Mouse (Mus musculus) monocyte, adult 5-6 weeks (primary cell): ENCODE data around the gene Iah1. TPM values are rescaled to one million over a fixed set of nuclear protein-coding genes. Genes with fewer than 3 reads are reported as not detected.
A peak's percentile ranks its signal among the peaks of the same experiment; 100 is the strongest.

Experiments
- ATAC-seq: fragments of 153-309, 156-312 bp; replicated peaks from 2 replicates; pipeline ENCODE4 v1.8.0; 2017; ENCODE audit warnings: mild to moderate bottlenecking; ENCODE audit not compliant: low TSS enrichment, insufficient number of reproducible peaks, severe bottlenecking, poor library complexity, low FRiP score
- total RNA-seq: library from RNA; stranded (forward); fragments of 200-1000, 200-491, 200-594 nt; gene quantifications from 3 replicates; pipeline ENCODE4 v1.2.3, GENCODE M21; 2017

Gene Iah1
- 10.9 to 21.8 TPM (median 14.6 TPM) in 3 replicates for total RNA-seq

GRCm38 (mm10) chr12:21315923-21316868, at the start of gene Iah1:
Iah1 (plus strand) TSS chr12:21316389.
- ATAC-seq: peak; percentile 76

- ATAC-seq: no peak
Observed at GRCm38 (mm10) chr12:21266784-21267098, 49.4 kb upstream of the Iah1 start.

GRCm38 (mm10) chr12:21268083-21268616, 48.0 kb upstream of the Iah1 start:
- no peak for ATAC-seq

GRCm38 (mm10) chr12:21274446-21274845, 41.7 kb upstream of the Iah1 start:
- ATAC-seq: no peak

DNA sequence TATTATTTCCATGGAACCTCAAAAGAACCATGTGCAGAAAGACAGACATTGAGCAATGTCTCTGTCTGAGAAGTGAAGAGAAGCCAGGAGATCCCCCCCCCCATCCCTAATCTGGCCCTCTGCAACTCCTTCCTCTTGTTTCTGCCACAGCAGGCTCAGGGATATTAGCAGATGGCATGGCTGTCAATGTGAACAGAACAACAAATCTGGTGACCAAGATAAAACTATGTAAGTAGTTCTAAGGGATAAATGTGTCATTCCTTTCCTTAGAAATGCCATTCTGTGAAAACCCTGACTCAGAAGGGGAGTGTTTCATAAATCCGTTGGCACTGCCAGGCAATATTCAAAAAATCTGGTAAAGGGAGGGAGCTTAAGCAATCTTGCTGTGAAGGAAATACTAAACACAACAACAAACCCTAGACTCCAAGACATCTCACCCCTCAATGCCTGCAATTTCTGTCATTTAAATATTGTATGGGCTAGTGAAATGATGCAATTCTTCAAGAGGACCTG, 38.8 kb upstream of the Iah1 start:
- no peak for ATAC-seq

DNA sequence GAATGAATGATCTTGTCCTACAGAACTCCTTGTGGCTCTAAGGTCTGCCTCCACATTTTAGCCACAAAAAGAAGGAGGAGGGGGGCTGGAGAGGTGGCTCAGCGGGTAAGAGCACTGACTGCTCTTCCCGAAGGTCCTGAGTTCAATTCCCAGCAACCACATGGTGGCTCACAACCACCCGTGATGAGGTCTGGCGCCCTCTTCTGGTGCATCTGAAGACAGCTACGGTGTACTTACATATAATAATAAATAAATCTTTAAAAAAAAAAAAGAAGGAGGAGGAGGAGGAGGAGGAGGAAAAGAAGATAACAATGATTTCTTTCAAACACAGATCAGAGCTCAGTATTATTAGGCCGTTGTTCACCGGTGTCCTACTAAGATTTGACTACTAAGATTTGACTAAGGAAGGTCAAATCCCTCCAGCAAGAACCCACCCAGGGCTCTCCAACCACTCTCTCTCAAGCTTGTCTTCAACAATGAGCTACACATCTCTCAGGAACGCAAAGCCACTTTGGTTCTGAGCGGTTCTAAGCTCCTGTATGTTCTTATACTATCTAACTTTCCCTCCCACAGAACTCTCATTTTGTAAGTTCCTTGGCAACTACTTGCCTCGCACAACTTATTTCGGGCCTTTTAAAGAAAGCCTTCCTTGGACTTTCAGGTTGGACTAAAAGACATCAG, 31.3 kb upstream of the Iah1 start, which contains the start of gene Cpsf3:
Gene Cpsf3, plus strand, starts transcription at position 631 of the 681 bp plus-strand sequence.
- no peak for ATAC-seq

GRCm38 (mm10) chr12:21285508-21286242, 30.5 kb upstream of the Iah1 start:
- peak; percentile 18; the same call in 1 of the 2 replicates for ATAC-seq

DNA sequence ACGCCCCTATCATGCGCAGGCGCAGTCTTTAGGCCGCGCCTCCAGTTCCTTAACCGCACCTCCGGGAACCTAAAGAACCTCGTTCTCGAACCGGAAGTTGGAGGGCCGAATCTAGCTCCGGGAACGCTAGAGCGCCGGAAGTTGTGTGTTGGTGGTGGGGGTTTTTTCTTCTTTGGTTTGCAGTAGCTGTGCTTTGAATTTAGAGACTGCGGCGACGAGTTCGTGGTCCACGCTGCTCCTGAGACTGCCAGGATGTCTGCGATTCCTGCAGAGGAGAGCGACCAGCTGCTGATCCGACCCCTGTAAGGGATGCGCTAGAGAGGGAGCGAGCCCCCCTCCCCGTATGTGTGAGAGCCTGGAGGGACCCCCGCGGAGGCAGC, 30.0 kb upstream of the Iah1 start, which contains the start of gene Itgb1bp1:
Gene Itgb1bp1, minus strand, starts transcription at position 42 of the 380 bp plus-strand sequence.
- peak; percentile 91 for ATAC-seq

GRCm38 (mm10) chr12:21286712-21287650, 29.2 kb upstream of the Iah1 start:
- ATAC-seq: peak; percentile 64

DNA sequence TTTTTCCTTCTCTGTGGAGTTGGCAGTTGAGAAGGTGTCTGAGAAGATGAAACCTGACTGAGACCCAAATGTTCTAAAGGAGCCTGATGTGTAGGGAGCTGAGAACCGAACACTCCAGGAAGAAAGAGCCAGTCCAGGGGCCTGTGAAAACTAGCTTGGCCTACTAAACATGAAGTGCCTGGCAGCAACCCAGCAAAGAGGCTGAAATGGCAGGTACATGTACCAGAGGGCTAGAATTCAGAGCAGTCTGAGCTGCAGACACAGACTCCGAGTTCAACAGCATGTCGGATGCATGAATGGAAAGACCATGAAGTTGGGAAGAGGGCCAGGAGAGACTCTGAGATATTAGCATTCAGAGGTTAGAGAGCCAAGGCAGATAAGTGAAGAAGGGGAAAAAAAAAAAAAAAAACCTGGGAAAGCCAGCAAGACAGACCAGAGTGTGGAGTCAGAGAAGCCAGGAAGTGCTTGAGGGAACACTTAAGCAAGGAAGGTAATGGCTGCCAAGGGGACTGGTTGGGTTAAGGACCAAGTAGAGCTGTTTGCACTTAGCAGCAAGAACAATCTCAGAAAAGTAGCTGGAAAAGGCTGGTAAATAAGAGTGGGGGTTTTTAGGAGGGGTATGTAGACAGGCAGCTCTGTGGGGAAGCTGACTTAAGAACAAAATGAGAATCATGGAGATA, 27.3 kb upstream of the Iah1 start:
- ATAC-seq: no peak

DNA sequence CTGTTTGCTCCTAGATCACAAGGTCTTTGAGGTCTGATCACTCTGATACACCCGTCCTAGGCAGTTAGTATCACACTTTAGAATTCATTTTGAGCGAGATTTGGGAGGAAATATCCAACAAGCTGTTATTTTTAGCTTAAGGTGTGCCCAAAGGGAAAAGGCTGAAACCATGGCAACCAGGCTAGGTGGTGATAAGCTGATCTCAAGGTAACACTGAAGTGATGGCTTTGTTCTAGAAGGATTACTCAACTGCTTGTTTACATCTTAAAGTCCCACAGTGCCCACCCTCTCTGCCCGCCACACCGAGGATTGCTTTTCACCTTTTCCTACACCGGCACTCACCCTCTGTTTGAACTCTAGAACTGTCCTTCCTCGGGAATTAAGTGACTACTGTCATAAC, 26.5 kb upstream of the Iah1 start:
- no peak for ATAC-seq

DNA sequence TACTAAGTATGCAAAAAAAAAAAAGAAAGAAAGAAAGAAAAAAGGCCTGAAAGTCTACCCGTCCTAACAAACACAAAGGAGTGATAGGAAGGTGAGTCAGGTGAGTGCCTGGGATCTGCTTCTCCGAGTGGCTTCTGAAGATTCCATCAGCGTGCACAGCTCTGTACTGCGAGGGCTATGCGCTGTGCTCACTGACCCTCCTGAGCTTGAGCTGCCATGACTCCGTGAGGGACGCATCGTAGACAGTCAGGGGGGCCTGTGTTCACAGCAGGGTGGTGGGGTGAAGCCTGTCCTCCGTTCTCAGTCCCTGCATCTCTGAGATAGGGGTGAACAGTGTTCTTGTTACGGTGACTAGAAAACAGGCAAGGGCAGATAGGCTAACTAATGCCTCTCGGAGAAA, 17.3 kb upstream of the Iah1 start:
- no peak for ATAC-seq

- no peak for ATAC-seq
Observed at GRCm38 (mm10) chr12:21301324-21301723, 14.9 kb upstream of the Iah1 start.

DNA sequence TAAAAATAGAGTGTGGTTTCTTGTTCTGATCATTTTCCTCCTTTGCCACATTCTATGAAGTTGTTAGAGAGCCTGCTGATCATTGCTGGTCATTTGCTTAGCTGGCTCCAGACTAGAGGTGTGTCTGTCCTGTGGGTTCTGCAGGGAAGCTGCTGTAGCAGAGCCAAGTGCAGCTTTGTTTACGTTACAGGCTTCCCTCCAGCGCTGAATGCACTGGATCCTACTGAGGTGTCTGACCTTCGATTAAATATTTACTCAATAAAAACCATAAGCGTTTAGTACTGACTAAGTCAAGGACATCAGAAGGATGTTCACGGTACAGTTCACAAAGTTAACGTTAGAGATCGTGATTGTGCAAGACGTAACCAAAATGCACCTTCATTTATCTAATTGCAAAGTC, 14.3 kb upstream of the Iah1 start:
- no peak for ATAC-seq

GRCm38 (mm10) chr12:21302361-21302783, 13.8 kb upstream of the Iah1 start:
- no peak for ATAC-seq

DNA sequence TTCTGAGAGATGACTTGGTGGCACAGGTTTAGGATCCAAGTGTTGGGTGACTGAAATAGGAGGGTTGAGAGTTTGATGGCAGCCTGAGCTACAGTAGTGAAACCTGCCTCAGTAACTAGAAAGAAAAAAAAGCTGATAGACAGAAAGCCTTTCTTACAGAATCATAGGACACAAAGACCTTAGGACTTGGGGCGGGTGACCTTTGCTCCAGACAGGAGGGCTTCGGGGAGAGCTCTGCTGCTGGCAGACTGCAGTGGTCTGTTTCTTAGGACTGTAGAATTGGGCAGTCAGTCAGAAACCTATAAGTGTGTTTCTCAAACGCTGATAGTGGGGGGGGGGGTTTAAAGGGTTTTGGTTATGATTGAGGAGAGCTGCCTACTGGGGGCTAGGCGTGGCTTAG, 10.4 kb upstream of the Iah1 start:
- no peak for ATAC-seq

DNA sequence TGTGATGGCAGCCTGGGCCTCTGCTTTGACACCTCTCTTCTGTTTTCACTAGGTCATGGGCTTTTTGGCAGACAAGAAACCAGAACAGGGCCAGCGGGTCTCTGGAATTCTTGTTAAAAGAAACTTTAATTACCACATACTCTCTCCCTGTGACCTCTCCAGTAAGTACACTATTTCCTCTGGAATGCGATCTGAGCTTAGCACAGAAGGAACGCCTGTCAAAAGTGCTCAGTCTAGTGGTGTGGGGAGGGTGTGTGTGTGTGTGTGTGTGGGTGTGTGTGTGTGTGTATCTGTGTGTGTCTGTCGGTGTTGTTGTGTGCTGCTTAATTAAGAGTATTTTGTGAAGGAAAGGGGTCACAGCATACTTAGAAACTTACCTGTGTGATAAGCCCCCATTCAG, 9.5 kb upstream of the Iah1 start:
- ATAC-seq: no peak
